Mouse (Mus musculus) megakaryocyte, embryonic 14.5 days (primary cell): ENCODE measurements around the gene Cdh6.

Source experiments
- FLI1 ChIP-seq: IDR thresholded peaks from 2 replicates; pipeline ENCODE4 v1.6.1; 2012; ENCODE audit warnings: low read length, inconsistent platforms, mixed read lengths
- GATA1 ChIP-seq: IDR thresholded peaks from 3 replicates; pipeline ENCODE4 v1.6.1; 2012; ENCODE audit warnings: mixed read lengths, low read length, inconsistent platforms, borderline replicate concordance

- TF ChIP-seq GATA1 (no peak), FLI1 (no peak)
Measured at GRCm38 (mm10) chr15:13094881-13095256, 78.6 kb downstream of the Cdh6 start.
